Mouse (Mus musculus) megakaryocyte, embryonic 14.5 days (primary cell): ENCODE results near the gene Natd1.

Experiments used
- FLI1 ChIP-seq: IDR thresholded peaks from 2 replicates; pipeline ENCODE4 v1.6.1; 2012; ENCODE audit warnings: low read length, inconsistent platforms, mixed read lengths
- GATA1 ChIP-seq: IDR thresholded peaks from 3 replicates; pipeline ENCODE4 v1.6.1; 2012; ENCODE audit warnings: mixed read lengths, low read length, inconsistent platforms, borderline replicate concordance

- no peak for TF ChIP-seq GATA1
- TF ChIP-seq FLI1: no peak
Observed at GRCm38 (mm10) chr11:60931282-60931868, 16.8 kb upstream of the Natd1 start.
